Mouse (Mus musculus): Measurements from ENCODE around the gene Zfp69. TPM values are rescaled to one million over a fixed set of nuclear protein-coding genes. Genes with fewer than 3 reads are reported as not detected.

Gene Zfp69
- polyA plus RNA-seq, 1 experiment from 2014 or later, result 3.8 TPM

GRCm38 (mm10) chr4:120925386-120925785, 26.1 kb downstream of the Zfp69 start:
- DNase-seq (ENCODE audit: low spot score), result peak; percentile 58

DNA sequence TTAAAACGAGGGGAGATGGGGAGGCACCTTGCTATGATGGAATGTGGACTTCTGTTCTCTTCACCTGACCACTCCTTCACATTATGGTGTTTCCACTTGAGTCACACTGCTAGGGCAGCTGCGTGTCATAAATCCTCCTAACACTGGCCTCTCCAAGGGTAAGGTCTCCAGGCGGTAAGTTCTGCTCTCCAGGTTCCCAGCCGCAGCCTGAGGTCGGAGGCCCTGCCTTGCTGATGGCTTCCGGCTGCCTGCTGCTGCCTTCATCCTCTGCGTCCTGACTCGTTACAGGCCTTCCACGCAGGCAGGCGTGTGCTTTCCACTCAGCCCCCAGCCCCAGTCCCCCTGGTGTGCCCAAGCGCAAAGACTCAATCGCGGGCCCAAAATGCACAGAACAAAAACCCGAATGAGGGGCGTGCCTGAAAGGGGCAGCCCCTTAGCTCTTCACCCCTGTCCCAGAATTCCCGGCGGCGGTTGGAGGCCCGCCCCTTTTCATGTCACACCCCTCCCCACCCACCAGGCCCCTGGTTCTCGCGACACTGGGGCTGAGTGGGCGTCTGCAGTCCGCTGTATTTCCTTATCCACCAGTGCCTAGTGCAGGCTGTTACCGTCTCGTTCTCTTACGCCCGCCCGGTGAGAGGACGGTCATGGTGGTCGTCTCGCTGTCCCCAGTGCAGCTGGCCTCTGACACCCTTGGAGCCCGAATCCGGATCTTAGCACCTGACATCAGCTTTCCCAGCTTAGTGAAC, 26.8 kb downstream of the Zfp69 start, which contains the start of gene Exo5:
TSS of gene Exo5 (minus strand) at position 464 of the 746 bp plus-strand sequence.
- DNase-seq (ENCODE audit: low spot score), result peak; percentile 92

GRCm38 (mm10) chr4:120921461-120921860, 30.0 kb downstream of the Zfp69 start:
- no peak for DNase-seq (ENCODE audit: low spot score)

DNA sequence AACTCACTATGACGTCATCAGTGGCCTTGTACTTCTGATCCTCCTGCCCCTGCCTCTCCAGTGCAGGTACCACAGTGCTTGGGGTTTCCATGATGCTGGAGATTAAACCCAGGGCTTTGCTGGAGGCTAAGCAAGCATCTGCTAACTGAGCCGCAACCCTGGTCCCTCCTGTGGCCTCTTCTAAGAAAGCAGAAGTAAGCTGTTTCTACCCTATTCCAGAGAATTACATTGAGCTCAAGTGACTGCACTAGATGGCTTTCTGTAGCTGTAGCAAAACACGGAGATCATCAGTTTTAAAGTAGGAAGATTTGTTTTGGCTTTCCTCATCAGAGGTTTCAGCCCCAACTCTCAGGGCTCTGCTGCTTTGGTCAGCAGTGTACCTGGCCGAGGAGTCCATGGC, 37.0 kb downstream of the Zfp69 start:
- no peak for DNase-seq (ENCODE audit: low spot score)

GRCm38 (mm10) chr4:120913861-120914260, 37.6 kb downstream of the Zfp69 start:
- DNase-seq (ENCODE audit: low spot score), result no peak

DNA sequence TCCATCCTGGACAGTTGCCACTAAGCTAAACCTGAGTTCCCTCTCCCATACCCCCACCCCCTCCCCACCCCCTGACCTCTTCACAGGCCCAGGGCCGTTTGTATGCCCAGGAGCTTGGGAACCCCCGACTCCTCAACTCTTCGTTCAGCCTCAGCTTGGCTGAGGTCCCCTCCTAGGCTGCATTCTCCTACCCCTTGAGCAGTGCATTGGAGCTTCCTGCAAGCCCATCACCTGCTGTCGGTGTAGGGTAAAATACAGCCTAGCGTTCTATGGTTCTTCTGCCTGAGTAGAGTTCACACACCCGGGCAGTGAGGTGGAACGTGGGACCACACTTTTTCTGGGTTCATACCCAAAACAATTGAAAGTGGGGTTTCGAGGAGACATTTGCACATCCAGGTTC, 38.1 kb downstream of the Zfp69 start:
- no peak for DNase-seq (ENCODE audit: low spot score)

DNA sequence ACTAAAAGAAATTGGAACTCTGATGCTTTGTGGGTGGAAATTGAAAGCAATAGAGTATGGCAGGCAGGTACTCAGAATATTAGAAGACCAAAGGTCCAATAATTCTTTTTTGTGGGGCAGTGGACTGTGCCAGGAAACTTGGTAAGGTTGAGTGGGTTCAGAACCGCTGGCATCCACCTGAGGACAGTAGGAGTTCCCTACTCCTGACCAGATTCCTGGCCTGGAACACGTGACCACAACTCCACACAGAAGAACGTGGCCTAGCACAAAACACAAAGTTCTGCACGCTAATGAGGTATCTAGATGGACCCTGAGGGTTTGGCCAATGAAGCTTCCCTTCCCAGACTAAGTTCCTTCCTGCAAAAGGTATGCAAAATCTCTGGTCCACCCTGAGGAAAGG, 38.6 kb downstream of the Zfp69 start:
- no peak for DNase-seq (ENCODE audit: low spot score)

- no peak for DNase-seq (ENCODE audit: low spot score)
These were observed 40.4 kb downstream of the Zfp69 start for GRCm38 (mm10) chr4:120911086-120911485.

DNA sequence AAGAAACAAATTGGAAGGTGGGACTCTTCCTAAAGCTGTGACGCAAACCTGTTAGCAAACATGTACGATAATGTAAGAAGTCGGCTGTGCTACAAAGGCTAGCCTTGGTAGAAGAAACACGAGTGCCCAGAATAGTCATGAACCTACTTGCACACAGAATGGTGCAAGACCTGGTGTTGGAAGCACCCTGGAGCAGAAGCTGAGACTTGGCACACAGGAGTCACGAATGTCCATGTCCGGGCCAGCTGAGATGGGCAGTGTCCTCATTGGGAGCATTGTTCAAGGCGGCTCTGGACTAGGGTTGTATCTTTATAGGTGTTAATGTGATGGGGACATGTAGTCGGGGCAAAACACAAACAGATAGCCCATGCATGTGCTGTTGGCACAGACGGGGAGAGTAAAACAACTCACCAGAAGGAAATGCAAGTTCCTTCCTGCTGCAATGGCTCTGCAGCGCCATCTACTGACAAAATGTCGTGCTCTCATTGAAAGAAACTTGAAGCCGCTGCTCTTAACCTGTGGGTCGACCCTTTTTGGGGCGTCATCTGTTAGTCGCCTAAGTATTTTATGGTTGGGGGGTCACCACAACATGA, 41.8 kb downstream of the Zfp69 start:
- peak; percentile 88 for DNase-seq (ENCODE audit: low spot score)

DNA sequence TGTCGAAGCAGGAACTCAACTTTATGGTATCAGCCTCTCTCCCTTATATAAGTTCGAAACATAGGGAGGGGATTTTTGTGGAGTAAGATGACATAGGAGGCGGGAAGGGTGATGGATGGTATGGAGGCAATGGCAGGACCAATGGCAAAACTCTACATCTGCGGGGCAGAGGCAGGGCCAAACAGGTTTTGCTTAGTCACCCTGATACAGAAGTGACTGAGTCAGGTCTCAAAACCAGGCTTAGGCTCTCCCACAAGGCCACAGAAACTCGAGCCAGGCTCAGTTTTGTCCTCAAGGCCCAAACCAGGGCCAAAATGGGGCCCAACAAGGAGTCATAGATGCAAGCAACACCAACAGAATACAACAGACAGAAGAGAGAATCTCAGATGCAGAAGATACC, 45.9 kb downstream of the Zfp69 start:
- no peak for DNase-seq (ENCODE audit: low spot score)

DNA sequence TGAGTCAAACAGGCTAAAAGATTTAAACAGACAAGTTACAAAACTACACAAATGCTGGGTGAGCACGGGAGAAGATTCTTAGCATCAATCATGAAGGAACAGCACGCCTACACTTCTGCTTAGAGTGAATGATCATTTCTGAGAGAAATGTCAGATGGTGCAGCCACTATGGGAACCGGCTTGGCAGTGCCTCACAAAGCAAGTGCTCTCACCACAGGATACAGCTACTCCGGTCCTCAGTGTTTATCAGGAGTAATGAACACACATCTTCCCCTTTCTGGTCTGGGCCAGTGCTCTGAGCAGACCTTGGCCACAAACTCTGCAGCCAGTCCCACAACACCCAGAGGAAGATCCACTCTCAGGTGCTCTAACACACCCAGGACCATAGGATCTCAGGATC, 47.0 kb downstream of the Zfp69 start:
- DNase-seq (ENCODE audit: low spot score), result no peak

DNA sequence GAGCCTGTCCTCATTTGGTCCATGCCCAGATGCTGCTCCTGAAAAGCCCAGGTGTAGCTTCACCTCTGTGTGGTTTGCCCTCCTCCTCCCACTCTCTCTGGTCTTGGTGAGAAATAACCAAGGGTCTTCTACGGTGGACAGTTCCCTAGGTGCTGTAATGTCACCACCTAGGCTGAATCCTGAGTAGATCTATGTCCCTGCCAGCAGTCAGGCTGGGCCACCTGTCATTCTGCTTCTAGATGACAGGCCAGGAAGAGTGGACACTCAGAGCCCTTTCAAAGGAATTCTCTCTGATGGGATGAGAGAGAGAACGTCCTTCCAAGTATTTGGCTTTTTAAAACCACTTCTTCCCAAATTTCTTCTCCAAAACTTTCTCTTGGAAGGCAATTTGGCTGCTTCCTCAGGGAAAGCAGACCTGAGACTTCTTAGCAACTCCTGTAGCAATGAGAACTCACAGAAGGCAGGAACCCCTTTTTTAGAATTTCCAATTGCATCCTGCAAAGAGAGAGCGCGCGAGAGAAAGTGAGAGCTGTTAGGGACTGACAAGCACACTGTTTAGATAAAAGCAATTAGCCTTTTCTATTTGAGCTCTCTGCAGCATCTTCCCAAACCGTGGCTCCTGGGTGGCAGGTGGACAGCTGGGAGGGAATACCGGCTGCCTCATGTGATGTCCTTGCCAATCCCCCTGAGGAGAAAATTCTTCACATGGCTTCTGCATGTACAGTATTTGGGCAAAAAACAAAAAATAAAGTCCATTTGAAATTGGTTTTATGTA, 55.5 kb downstream of the Zfp69 start:
- DNase-seq (ENCODE audit: low spot score), result no peak

DNA sequence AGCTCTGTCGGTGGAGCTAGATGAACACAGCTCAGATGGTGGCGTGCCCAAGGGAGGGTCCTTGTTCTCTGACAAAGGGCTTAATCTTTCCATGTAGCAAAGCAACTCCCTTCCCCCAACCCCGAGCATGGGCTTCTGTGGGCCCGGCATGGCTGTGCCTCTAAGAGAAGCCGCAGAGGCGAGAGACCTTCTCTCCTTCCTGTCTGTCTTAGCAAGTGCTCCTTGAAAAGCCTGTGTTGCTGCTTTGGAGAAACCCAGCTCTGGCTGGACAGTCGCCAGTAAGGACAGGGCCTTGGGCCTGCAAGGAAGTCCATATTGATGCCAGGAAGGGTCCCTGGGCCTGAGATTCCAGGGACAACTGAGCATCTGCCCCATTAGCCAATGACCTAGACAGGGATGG, 56.3 kb downstream of the Zfp69 start:
- no peak for DNase-seq (ENCODE audit: low spot score)

- DNase-seq (ENCODE audit: low spot score), result no peak
These were observed 56.9 kb downstream of the Zfp69 start for GRCm38 (mm10) chr4:120894584-120894983.

- DNase-seq (ENCODE audit: low spot score), result no peak
These were observed 57.7 kb downstream of the Zfp69 start for GRCm38 (mm10) chr4:120893656-120894401.

DNA sequence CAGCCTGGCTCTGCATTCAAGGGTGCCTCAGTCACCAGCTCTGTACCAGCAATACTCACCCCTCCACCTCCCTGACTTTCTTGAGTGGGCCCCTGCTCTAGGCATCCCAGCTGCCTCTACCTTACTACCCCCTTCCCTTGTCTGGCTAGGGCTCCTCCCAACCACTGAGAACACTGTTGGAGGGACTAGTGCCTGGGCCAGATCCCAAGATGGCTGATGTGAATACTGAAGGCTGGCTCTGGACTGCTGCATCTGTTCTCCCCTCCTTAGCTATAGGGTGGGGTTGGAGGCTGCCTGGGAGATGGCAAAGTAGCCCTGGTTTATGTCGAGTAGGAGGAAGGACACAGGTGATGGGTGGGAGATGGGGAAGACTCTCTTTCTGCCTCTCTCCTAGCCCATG, 59.0 kb downstream of the Zfp69 start:
- DNase-seq (ENCODE audit: low spot score), result no peak

- DNase-seq (ENCODE audit: low spot score), result no peak
These were observed 59.5 kb downstream of the Zfp69 start for GRCm38 (mm10) chr4:120891960-120892359.

GRCm38 (mm10) chr4:120890754-120891440, 60.6 kb downstream of the Zfp69 start:
- DNase-seq (ENCODE audit: low spot score), result no peak

DNA sequence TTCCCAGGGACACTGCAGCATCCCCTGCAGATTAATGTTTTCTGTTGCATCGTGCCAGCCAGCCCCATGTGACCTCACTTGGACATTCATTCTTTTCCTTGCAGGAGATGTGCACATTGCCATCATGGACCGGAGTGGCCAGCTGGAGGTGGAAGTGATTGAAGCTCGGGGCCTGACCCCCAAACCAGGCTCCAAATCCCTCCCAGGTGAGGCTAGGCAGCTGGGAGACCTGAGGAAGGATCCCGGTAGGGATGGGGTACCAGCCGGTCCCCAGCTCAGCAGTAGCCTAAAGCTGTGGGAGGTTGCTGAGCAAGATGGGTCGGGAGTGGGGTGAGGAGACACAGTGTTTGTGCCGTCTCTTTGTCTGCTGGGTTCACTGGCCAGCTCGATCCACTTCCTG, 62.6 kb downstream of the Zfp69 start:
- DNase-seq (ENCODE audit: low spot score), result no peak

DNA sequence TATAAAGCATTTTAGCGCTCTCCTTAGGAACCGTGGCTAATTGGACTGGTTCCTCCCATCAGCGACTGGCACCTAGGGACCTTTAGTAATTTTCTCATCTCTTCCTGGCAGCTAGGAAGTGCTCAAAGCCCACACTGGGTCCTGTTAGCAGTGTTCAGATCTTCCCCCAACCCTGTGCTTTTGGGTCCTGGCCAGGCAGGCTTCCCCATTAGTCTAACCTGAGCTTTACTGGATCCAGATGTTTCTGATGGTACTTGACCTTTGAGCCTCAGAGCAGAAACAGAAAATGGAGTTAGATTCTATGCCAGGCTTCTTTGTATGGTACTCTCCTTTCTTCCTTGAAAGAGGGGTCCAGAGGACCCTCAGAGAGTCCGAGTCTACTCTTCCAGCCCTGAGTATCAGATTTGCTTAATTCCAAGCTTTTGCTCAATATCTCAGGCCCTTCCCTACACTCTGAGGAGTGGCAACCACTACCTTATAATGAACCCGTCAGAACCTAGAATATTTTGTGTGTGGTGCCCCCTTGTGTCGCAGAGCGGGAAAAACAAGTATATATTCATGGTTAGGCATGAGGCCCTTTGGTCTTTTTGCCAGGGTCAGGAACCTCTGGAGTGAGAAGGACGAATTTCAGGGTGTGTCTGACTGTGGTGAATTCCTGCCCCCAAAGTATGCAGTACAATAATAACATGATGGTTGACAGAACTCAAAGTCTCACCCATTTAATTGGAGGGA, 64.0 kb downstream of the Zfp69 start:
- DNase-seq (ENCODE audit: low spot score), result peak; percentile 37

All from thymus, postnatal 0 days (tissue).